Mouse (Mus musculus) liver, embryonic 13.5 days (tissue): ENCODE data around the gene Shisa9. TPM values are rescaled to one million over a fixed set of nuclear protein-coding genes. Genes with fewer than 3 reads are reported as not detected.

Experiments
- ATAC-seq: fragments of 200-750 bp; cut with Nextera tagmentation; 2 replicates; pipeline ENCODE4 v1.8.0; 2017; ENCODE audit warnings: low read depth, mild to moderate bottlenecking, moderate number of reproducible peaks, moderate library complexity
- DNase-seq: peaks from one replicate; pipeline ENCODE4 v3.0.0; 2022
- H3K27ac ChIP-seq: fragments of 300-500 bp; sonication (generic); 2 replicates; pipeline ENCODE4 v1.5.1; 2015; ENCODE audit warnings: moderate library complexity, mild to moderate bottlenecking, inconsistent platforms
- H3K27me3 ChIP-seq: fragments of 300-500 bp; sonication (generic); 2 replicates; pipeline ENCODE4 v1.6.1; 2015; ENCODE audit warnings: mild to moderate bottlenecking, inconsistent platforms
- H3K36me3 ChIP-seq: fragments of 300-500 bp; sonication (generic); 2 replicates; pipeline ENCODE4 v1.6.1; 2015; ENCODE audit warnings: mild to moderate bottlenecking, inconsistent platforms
- H3K4me1 ChIP-seq: fragments of 300-500 bp; sonication (generic); replicated peaks from 2 replicates; pipeline ENCODE4 v1.6.1; 2015; ENCODE audit warnings: inconsistent platforms
- H3K4me2 ChIP-seq: fragments of 300-500 bp; sonication (generic); 2 replicates; pipeline ENCODE4 v1.6.1; 2015; ENCODE audit warnings: inconsistent platforms, mild to moderate bottlenecking, moderate library complexity
- H3K4me3 ChIP-seq: fragments of 300-500 bp; sonication (generic); replicated peaks from 2 replicates; pipeline ENCODE4 v1.5.1; 2015; ENCODE audit warnings: mild to moderate bottlenecking, inconsistent platforms
- H3K9ac ChIP-seq: fragments of 300-500 bp; sonication (generic); 2 replicates; pipeline ENCODE4 v1.6.1; 2015; ENCODE audit warnings: mild to moderate bottlenecking, inconsistent platforms
- H3K9me3 ChIP-seq: fragments of 300-500 bp; sonication (generic); replicated peaks from 2 replicates; pipeline ENCODE4 v1.6.1; 2016; ENCODE audit warnings: inconsistent platforms
- WGBS: fragments of 180-500 bp; shearing (Covaris S2); methylation state at CpG from one replicate; pipeline ENCODE4 v1.1.7; 2015; ENCODE audit not compliant: insufficient replicate concordance; 5-methylcytosine and 5-hydroxymethylcytosine counted together
- polyA plus RNA-seq: library from polyadenylated mRNA; unstranded; fragments of >200 nt; fragmentation: Nextera tagmentation; extraction: Ambion mirVana; gene quantifications from 2 replicates; pipeline ENCODE4 v1.2.1, GENCODE M21; 2015

Shisa9 gene
- polyA plus RNA-seq, 1 experiment from 2014 or later: 0.25 TPM

DNA sequence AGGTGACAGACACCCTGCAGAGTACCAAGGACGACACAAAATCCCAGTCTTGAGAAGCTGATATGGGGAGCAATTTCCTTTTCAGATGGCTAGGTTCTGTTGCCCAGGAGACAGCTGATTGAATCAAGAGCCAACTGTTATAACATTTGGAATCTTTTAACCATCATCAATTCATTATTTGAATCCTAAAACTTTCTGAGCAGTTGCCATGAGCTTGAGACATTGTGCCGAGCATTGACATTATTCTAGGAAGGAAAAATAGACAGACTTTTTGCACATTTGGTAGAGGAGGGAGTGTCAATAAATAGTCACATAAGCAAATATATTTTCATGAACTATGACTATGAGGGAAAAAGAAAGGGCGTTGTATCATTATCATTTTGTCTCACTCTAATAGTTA lies 243.0 kb downstream of the Shisa9 start:
- H3K4me1 ChIP-seq: no peaks in the 10 kb centered on the region
- H3K27me3 ChIP-seq: no peaks in the 10 kb centered on the region
- no peak overlapping the region for H3K4me2 ChIP-seq
- H3K36me3 ChIP-seq: no peaks in the 10 kb centered on the region
- no peaks in the 10 kb centered on the region for H3K9me3 ChIP-seq
- WGBS: 59% methylated on average over 3 of the region's 3 CpGs
- H3K9ac ChIP-seq: no peak overlapping the region
- DNase-seq (no peak), ATAC-seq (no peak)
- no peak overlapping the region for H3K27ac ChIP-seq
- no peak overlapping the region for H3K4me3 ChIP-seq

DNA sequence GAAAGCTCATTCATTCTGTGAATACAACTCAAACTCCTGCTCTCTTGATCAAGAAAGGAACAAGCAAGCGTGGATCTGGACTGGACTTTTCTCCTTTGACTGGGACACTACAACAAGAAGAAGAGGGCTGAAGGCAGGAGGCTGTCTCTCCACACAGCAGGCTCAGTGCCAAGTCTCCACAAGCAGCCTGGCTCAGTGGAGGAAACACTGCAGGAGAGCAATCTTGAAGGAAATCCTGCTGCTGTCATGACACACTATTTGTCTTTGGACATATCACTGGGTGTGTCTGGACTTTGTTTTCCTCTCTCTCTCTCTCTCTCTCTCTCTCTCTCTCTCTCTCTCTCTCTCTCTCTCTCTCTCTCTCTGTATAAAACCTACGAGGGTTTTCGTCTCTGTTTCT lies 249.4 kb downstream of the Shisa9 start:
- no peaks in the 10 kb centered on the region for H3K9me3 ChIP-seq
- H3K4me1 ChIP-seq: no peaks in the 10 kb centered on the region
- WGBS: 27% methylated on average over 3 of the region's 3 CpGs
- H3K27ac ChIP-seq: no peak overlapping the region
- no peak for DNase-seq
- no peak overlapping the region for H3K9ac ChIP-seq
- H3K27me3 ChIP-seq: no peaks in the 10 kb centered on the region
- ATAC-seq: no peak
- no peaks in the 10 kb centered on the region for H3K36me3 ChIP-seq
- H3K4me2 ChIP-seq: no peak overlapping the region
- H3K4me3 ChIP-seq: no peak overlapping the region

DNA sequence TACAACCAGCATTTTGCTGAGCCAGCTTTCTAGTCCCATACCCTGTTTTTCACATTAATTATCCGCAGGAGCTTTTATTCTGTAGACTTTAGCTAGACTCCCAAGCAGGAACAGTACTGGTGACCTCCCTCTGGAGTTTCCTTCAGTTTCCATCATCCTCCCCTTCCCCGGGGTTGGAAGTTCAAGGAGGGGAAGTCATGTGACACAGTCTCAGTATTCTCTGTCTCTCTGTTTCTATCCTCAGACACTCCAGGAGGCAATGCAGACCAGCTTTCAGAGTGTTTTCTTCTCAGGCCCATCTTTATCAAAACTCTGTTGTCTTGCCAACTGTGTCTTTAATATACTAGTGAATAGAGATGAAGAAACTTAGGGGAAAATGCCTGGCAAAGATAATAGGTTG lies 250.4 kb downstream of the Shisa9 start:
- Histone ChIP-seq H3K9ac (no peak overlapping the region), H3K9me3 (no peaks in the 10 kb centered on the region), H3K27ac (no peak overlapping the region), H3K4me2 (no peak overlapping the region), H3K4me1 (no peaks in the 10 kb centered on the region), H3K36me3 (no peaks in the 10 kb centered on the region), H3K4me3 (no peak overlapping the region), H3K27me3 (no peaks in the 10 kb centered on the region)
- WGBS: 40% methylated on average over 2 of the region's 2 CpGs
- DNase-seq (no peak), ATAC-seq (0 out of 2 replicates have a peak, but pooled peaks have one; percentile 20)

DNA sequence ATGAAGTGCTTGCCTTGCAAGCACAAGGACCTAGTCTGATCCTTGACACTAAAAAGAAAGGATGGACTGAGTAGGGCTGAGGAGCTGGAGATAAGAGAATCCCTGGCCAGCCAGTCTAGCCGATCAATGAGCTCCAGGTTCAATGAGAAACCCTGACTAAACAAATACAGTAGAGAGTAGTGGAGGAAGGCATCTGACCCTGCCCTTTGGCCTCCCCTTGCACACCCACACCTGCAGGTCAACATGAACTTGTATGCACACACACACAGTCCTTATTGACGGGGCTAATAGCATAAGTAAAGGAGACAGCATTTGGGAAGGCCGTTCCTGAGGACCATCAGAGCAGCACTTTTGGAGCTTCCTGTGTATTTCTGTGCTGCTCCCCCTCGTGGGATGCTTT lies 254.7 kb downstream of the Shisa9 start:
- Histone ChIP-seq H3K9me3 (no peaks in the 10 kb centered on the region), H3K9ac (no peak overlapping the region), H3K27me3 (no peaks in the 10 kb centered on the region), H3K4me1 (no peaks in the 10 kb centered on the region), H3K4me3 (no peak overlapping the region), H3K4me2 (no peak overlapping the region), H3K36me3 (no peaks in the 10 kb centered on the region), H3K27ac (no peak overlapping the region)
- DNase-seq (no peak), ATAC-seq (no peak)
- 32% methylated on average over 4 of the region's 4 CpGs for WGBS

DNA sequence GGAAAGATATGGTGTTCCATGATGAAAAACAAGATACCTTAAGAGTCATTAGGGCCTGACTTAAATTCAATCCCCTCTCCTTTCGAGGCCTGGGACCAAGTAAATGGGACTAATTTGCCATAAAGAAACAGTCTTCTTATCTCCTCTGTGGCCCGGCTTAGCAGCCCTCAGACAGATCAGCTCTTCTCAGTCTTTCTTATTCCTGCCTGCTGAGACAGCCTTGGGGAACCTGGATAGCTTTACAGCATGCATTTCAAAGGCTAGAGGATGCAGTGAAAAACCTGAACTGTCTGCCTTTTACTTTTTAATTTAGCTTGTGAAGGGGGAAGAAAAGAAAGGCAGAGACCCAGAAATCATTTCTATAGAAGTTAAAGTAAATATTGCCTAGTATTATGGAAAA lies 275.4 kb downstream of the Shisa9 start:
- no peaks in the 10 kb centered on the region for H3K27me3 ChIP-seq
- WGBS: 27% methylated on average over 2 of the region's 2 CpGs
- H3K9ac ChIP-seq: no peak overlapping the region
- H3K4me3 ChIP-seq: no peak overlapping the region
- no peaks in the 10 kb centered on the region for H3K9me3 ChIP-seq
- H3K36me3 ChIP-seq: no peaks in the 10 kb centered on the region
- no peak overlapping the region for H3K27ac ChIP-seq
- no peak for ATAC-seq
- H3K4me1 ChIP-seq: no peaks in the 10 kb centered on the region
- DNase-seq: no peak
- no peak overlapping the region for H3K4me2 ChIP-seq

DNA sequence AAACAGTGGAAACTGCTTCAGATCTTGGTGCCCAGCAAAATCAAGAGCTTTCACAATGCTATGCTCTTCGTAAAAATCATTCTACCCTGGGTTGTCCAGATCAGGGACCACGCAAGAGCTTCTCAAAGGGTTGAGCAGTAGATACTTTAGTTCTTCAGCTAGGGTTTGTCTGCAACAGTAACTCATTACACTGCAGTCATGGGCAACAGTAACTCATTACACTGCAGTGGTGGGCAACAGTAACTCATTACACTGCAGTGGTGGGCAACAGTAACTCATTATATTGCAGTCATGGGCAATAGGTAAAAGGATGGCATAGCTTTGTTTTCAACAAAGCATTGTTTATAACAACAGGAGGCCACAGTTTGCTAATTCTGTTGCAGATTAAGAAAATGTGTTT lies 281.9 kb downstream of the Shisa9 start:
- DNase-seq (no peak), ATAC-seq (no peak)
- H3K27ac ChIP-seq: no peak overlapping the region
- H3K4me2 ChIP-seq: no peak overlapping the region
- no peaks in the 10 kb centered on the region for H3K4me1 ChIP-seq
- H3K27me3 ChIP-seq: no peaks in the 10 kb centered on the region
- H3K4me3 ChIP-seq: no peak overlapping the region
- H3K9ac ChIP-seq: no peak overlapping the region
- no peaks in the 10 kb centered on the region for H3K36me3 ChIP-seq
- H3K9me3 ChIP-seq: no peaks in the 10 kb centered on the region
- 68% methylated on average over 2 of the region's 2 CpGs for WGBS

DNA sequence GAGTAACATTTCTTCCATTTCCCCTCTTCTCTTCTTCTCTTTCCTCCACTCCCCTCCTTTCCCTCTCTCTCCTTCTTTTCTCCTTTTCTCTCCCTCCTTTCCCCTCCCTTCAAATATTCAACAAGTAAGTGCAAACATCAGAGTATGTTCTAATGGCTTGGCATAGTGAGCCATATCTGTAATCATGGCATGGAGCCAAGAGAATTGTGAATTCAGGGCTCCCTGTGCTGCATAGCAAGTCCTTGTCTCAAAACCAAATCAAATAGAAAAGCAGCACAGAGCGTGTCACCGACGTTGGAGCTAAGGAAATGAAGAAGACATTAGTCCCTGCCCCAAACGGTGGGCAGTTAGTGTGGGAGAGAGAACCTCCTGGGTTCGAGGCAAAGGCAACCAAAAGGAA lies 316.6 kb downstream of the Shisa9 start:
- no peak overlapping the region for H3K9ac ChIP-seq
- H3K4me1 ChIP-seq: 0 out of 2 replicates have a peak, but pooled peaks cover 7% of the 10 kb centered on the region
- ATAC-seq (no peak), DNase-seq (no peak)
- no peaks in the 10 kb centered on the region for H3K9me3 ChIP-seq
- 53% methylated on average over 5 of the region's 5 CpGs for WGBS
- no peaks in the 10 kb centered on the region for H3K27me3 ChIP-seq
- H3K27ac ChIP-seq: no peak overlapping the region
- no peaks in the 10 kb centered on the region for H3K36me3 ChIP-seq
- H3K4me3 ChIP-seq: no peak overlapping the region
- no peak overlapping the region for H3K4me2 ChIP-seq

DNA sequence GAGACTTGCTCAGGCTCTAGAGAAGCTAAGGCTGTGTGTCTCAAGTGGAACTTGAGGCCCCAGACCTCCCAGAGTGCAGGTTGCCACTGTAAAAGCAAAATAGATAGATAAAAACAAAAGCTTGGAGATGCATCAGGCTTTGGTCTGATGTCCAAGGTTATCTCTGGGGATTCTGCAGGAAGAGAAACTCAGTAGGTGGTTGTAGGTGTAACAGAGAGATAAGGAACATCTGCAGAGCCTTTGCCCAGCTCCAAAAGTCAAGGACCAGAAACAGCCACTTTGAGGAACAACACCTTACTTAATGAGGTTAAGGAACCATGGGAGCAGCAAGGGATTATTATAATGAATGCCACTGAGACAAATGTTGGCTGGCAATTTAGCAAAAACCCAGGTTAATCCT lies 319.5 kb downstream of the Shisa9 start:
- H3K27ac ChIP-seq: no peak overlapping the region
- H3K4me3 ChIP-seq: no peak overlapping the region
- H3K4me1 ChIP-seq: peaks cover 21% of the 10 kb centered on the region
- DNase-seq (no peak), ATAC-seq (peak; percentile 48; the same call in 1 of the 2 replicates)
- H3K4me2 ChIP-seq: no peak overlapping the region
- H3K9ac ChIP-seq: no peak overlapping the region
- no peaks in the 10 kb centered on the region for H3K9me3 ChIP-seq
- no peaks in the 10 kb centered on the region for H3K36me3 ChIP-seq
- no peaks in the 10 kb centered on the region for H3K27me3 ChIP-seq

DNA sequence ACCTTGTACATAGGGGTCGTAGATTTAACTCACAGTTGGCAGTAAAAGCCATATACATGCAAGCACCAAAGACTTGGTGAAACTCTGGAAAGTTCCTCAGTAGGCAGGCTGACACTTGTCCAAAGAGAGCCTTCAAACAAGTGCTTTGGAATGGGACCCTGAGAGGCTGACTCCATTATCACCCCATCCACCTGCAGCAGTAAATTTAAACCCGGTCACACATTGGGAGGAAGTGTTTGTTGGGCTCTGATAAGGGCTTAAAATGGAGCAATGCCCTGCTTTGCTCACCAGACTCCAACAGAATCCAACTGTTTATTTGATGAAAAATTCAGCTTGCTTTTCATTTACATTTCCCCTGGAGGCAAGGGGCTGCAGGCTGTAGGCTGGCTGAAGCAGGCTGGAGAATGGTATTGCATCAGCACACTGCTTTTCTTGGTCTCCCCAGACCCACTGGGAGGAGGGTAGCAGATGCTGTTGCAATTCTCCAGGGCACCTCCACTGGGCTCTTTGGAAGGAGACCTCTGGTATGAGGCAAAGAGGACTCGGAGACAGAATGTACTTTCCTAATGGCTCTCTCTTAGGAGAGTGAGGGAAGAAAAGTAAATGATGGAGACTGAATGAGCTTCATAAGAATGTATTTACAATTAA lies 323.5 kb downstream of the Shisa9 start:
- DNase-seq (peak; percentile 23), ATAC-seq (peak; percentile 81)
- H3K27me3 ChIP-seq: no peaks in the 10 kb centered on the region
- H3K27ac ChIP-seq: no peak overlapping the region; the same call in 1 of the 2 replicates
- H3K4me3 ChIP-seq: no peak overlapping the region
- peaks cover 21% of the 10 kb centered on the region for H3K4me1 ChIP-seq
- H3K9ac ChIP-seq: no peak overlapping the region
- no peaks in the 10 kb centered on the region for H3K9me3 ChIP-seq
- 29% methylated on average over 3 of the region's 3 CpGs for whole genome bisulfite sequencing
- H3K4me2 ChIP-seq: no peak overlapping the region
- no peaks in the 10 kb centered on the region for H3K36me3 ChIP-seq

DNA sequence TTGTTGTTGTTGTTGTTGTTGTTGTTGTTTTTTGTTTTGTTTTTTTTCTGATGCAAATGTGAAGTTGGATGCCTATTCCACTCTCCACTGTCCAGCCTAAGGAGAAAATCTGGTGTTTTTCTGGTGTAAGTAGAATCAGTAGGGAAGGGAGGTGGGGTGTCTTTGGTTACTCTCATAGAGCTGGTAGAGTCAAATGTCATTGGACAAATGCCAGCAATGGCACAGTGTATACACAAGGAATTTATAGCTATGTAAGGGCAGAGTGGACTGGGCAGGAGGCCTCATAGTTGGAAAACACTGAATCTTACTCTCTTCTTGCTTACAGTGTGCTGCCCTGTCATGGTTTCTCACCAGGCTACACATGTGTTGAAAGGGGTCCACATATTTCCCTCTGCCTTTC lies 325.9 kb downstream of the Shisa9 start:
- H3K9ac ChIP-seq: no peak overlapping the region
- no peaks in the 10 kb centered on the region for H3K9me3 ChIP-seq
- no peak overlapping the region for H3K4me2 ChIP-seq
- ATAC-seq (no peak), DNase-seq (no peak)
- no peak overlapping the region for H3K4me3 ChIP-seq
- no peaks in the 10 kb centered on the region for H3K36me3 ChIP-seq
- no peaks in the 10 kb centered on the region for H3K27me3 ChIP-seq
- peaks cover 14% of the 10 kb centered on the region for H3K4me1 ChIP-seq
- no peak overlapping the region for H3K27ac ChIP-seq

DNA sequence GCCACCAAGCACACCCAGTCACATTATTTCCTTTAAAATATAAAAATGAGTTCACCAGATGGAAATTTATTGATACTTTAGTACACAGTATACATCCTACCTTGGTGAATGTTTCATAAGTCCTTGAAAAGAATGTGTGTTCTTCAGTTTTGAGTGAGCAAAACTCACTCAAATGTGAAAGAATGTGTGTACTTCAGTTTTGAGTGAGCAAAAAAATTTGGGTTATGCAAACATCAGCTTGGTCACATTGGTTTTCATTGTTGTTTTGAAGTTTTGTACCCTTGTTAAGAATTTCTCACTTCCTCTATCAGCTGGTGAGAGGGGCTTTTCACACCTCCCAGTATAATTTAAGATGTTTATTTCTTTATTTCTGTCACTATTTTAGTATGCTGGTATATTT lies 331.7 kb downstream of the Shisa9 start:
- no peaks in the 10 kb centered on the region for H3K36me3 ChIP-seq
- H3K27ac ChIP-seq: no peak overlapping the region
- no peak overlapping the region for H3K4me3 ChIP-seq
- H3K27me3 ChIP-seq: no peaks in the 10 kb centered on the region
- no peaks in the 10 kb centered on the region for H3K9me3 ChIP-seq
- ATAC-seq (no peak), DNase-seq (no peak)
- H3K4me2 ChIP-seq: no peak overlapping the region
- no peak overlapping the region for H3K9ac ChIP-seq
- no peaks in the 10 kb centered on the region for H3K4me1 ChIP-seq
